Mouse (Mus musculus): ENCODE data around the gene Wtap. TPM values are rescaled to one million over a fixed set of nuclear protein-coding genes. Genes with fewer than 3 reads are reported as not detected.

Gene Wtap
- total RNA-seq, 2 experiments from 2014 or later, result 54.6 to 54.8 TPM

Other genes starting within 250 kb of the Wtap start
- gene Igf2r, start 224.5 kb downstream of the Wtap start, total RNA-seq (2021), result 10 to 100 TPM; 27.4 to 27.8 TPM
- gene Mas1, start 126.0 kb downstream of the Wtap start, total RNA-seq (2021), result 10 to 100 TPM; 60.6 to 71.7 TPM
- not detected for gene Mrgprh, start 118.1 kb downstream of the Wtap start, total RNA-seq (2021)
- 1 to 10 TPM in 1 of 2 experiments, under 1 TPM in 1; 0.97 to 2.0 TPM for gene Pnldc1, start 83.9 kb downstream of the Wtap start, total RNA-seq (2021)
- gene Tcp1, start 78.5 kb downstream of the Wtap start, total RNA-seq (2021), result 100 to 1,000 TPM; 211 to 215 TPM
- gene Mrpl18, start 77.8 kb downstream of the Wtap start, total RNA-seq (2021), result 10 to 100 TPM; 63.4 to 64.5 TPM
- 1 to 10 TPM; 5.8 to 6.5 TPM for gene Acat3, start 53.6 kb downstream of the Wtap start, total RNA-seq (2021)
- gene Acat2, start 33.4 kb downstream of the Wtap start, total RNA-seq (2021), result 10 to 100 TPM; 48.9 to 49.2 TPM
- 100 to 1,000 TPM; 270 to 271 TPM for gene Sod2, start 12.7 kb upstream of the Wtap start, total RNA-seq (2021)
- gene Gpr31b, start 58.1 kb upstream of the Wtap start, total RNA-seq (2021), result not detected
- under 1 TPM; 0.33 to 0.54 TPM for gene Tcp10b, start 66.9 kb upstream of the Wtap start, total RNA-seq (2021)
- not detected for gene Unc93a, start 137.6 kb upstream of the Wtap start, total RNA-seq (2021)
- not detected for gene Smok2a, start 227.0 kb upstream of the Wtap start, total RNA-seq (2021)
- gene Smok2b, start 236.1 kb upstream of the Wtap start, total RNA-seq (2021), result not detected